Mouse (Mus musculus) neural tube, embryonic 14.5 days (tissue): ENCODE data around the gene 9530003J23Rik. TPM values are rescaled to one million over a fixed set of nuclear protein-coding genes. Genes with fewer than 3 reads are reported as not detected.

Experiments
- polyA plus RNA-seq: library from polyadenylated mRNA; unstranded; fragments of >200 nt; fragmentation: Nextera tagmentation; extraction: Ambion mirVana; gene quantifications from 2 replicates; pipeline ENCODE4 v1.2.1, GENCODE M21; 2014

9530003J23Rik gene
- polyA plus RNA-seq, 1 experiment from 2014 or later: not detected

Other genes starting within 250 kb of the 9530003J23Rik start
- gene Lrrc10, start 193.4 kb downstream of the 9530003J23Rik start, polyA plus RNA-seq: 0.18 TPM in 1 of 2 replicates, not detected in the other
- 272 and 288 TPM in 2 replicates for gene Cct2, start 174.9 kb downstream of the 9530003J23Rik start, polyA plus RNA-seq
- 34.1 and 37.7 TPM in 2 replicates for gene Frs2, start 90.2 kb downstream of the 9530003J23Rik start, polyA plus RNA-seq
- gene Yeats4, start 14.2 kb downstream of the 9530003J23Rik start, polyA plus RNA-seq: 118 and 126 TPM in 2 replicates
- gene Lyz2, start 43.6 kb upstream of the 9530003J23Rik start, polyA plus RNA-seq: 10.3 and 29.8 TPM in 2 replicates
- not detected in 2 replicates for gene Lyz1, start 54.2 kb upstream of the 9530003J23Rik start, polyA plus RNA-seq
- 180 and 203 TPM in 2 replicates for gene Cpsf6, start 141.3 kb upstream of the 9530003J23Rik start, polyA plus RNA-seq